Mouse (Mus musculus) hindbrain, postnatal 0 days (tissue): ENCODE data around the gene Gnai3. TPM values are rescaled to one million over a fixed set of nuclear protein-coding genes. Genes with fewer than 3 reads are reported as not detected.

Experiments
- ATAC-seq: fragments of 200-750 bp; cut with Nextera tagmentation; 2 replicates; pipeline ENCODE4 v1.8.0; 2017; ENCODE audit warnings: mild to moderate bottlenecking, moderate TSS enrichment, moderate library complexity
- DNase-seq: peaks from one replicate; pipeline ENCODE4 v3.0.0-alpha.2; 2015; ENCODE audit warnings: low spot score
- H3K27ac ChIP-seq: fragments of 300-500 bp; sonication (generic); 2 replicates; pipeline ENCODE4 v1.5.1; 2014; ENCODE audit warnings: mild to moderate bottlenecking
- H3K27me3 ChIP-seq: fragments of 300-500 bp; sonication (generic); 2 replicates; pipeline ENCODE4 v1.6.1; 2014; ENCODE audit warnings: low read length, mixed read lengths; ENCODE audit not compliant: insufficient read depth
- H3K36me3 ChIP-seq: fragments of 300-500 bp; sonication (generic); 2 replicates; pipeline ENCODE4 v1.6.1; 2014; ENCODE audit warnings: low read length, mixed read lengths; ENCODE audit not compliant: insufficient read depth
- H3K4me1 ChIP-seq: fragments of 300-500 bp; sonication (generic); 2 replicates; pipeline ENCODE4 v1.6.1; 2014; ENCODE audit warnings: antibody characterized with exemption, low read length, mixed read lengths; ENCODE audit not compliant: insufficient read depth
- H3K4me2 ChIP-seq: fragments of 300-500 bp; sonication (generic); 2 replicates; pipeline ENCODE4 v1.6.1; 2014; ENCODE audit warnings: low read depth, mild to moderate bottlenecking, low read length, moderate library complexity, mixed read lengths
- H3K4me3 ChIP-seq: fragments of 300-500 bp; sonication (generic); 2 replicates; pipeline ENCODE4 v1.5.1; 2014; ENCODE audit warnings: low read length
- H3K9ac ChIP-seq: fragments of 300-500 bp; sonication (generic); replicated peaks from 2 replicates; pipeline ENCODE4 v1.6.1; 2014; ENCODE audit warnings: mild to moderate bottlenecking, low read length, moderate library complexity, mixed read lengths
- H3K9me3 ChIP-seq: fragments of 300-500 bp; sonication (generic); 2 replicates; pipeline ENCODE4 v1.6.1; 2016; ENCODE audit warnings: low read length, mixed read lengths
- CTCF ChIP-seq: IDR thresholded peaks from 2 replicates; pipeline ENCODE4 v1.5.1; 2016; ENCODE audit warnings: antibody characterized with exemption, control low read depth, low read depth
- WGBS: fragments of 180-500 bp; shearing (Covaris S2); extraction: QIAGEN DNeasy Blood & Tissue Kit; methylation state at CpG from one replicate; pipeline ENCODE4 v1.1.7; 2014; 5-methylcytosine and 5-hydroxymethylcytosine counted together
- polyA plus RNA-seq: library from polyadenylated mRNA; unstranded; fragments of >200 nt; fragmentation: Nextera tagmentation; extraction: Ambion mirVana; gene quantifications from 2 replicates; pipeline ENCODE4 v1.2.1, GENCODE M21; 2015
- total RNA-seq: library from RNA; depleted of rRNA; stranded (reverse); fragments of >200 nt; gene quantifications from 2 replicates; pipeline ENCODE4 v1.2.3, GENCODE M21; 2014

Gnai3 gene
- total and polyA plus RNA-seq, 2 experiments from 2014 or later = 61.0 to 100 TPM

- peak overlapping the region; percentile 15 for H3K9ac ChIP-seq
- peak overlapping the region; percentile 22 for H3K4me2 ChIP-seq
- 35% methylated on average over 4 of the region's 4 CpGs for WGBS
- no peaks in the 10 kb centered on the region for H3K9me3 ChIP-seq
- peaks cover 29% of the 10 kb centered on the region for H3K4me1 ChIP-seq
- TF ChIP-seq CTCF = no peak
- DNase-seq (no peak), ATAC-seq (no peak)
- no peak overlapping the region for H3K4me3 ChIP-seq
- peak overlapping the region; percentile 56; the same call in 1 of the 2 replicates for H3K27ac ChIP-seq
- no peaks in the 10 kb centered on the region for H3K27me3 ChIP-seq
- peaks cover 21% of the 10 kb centered on the region for H3K36me3 ChIP-seq
Observed at GRCm38 (mm10) chr3:108081681-108082080, 64.3 kb downstream of the Gnai3 start.

- H3K36me3 ChIP-seq = peaks cover 42% of the 10 kb centered on the region
- no peaks in the 10 kb centered on the region for H3K27me3 ChIP-seq
- no peak for DNase-seq
- no peak overlapping the region for H3K27ac ChIP-seq
- WGBS = 89% methylated on average over 9 of the region's 9 CpGs
- H3K9me3 ChIP-seq = no peaks in the 10 kb centered on the region
- ATAC-seq = no peak
- no peak overlapping the region for H3K4me3 ChIP-seq
- no peak overlapping the region for H3K9ac ChIP-seq
- H3K4me1 ChIP-seq = peaks cover 4% of the 10 kb centered on the region; the same call in 1 of the 2 replicates
- H3K4me2 ChIP-seq = no peak overlapping the region
- TF ChIP-seq CTCF = no peak
Observed at GRCm38 (mm10) chr3:108076836-108077235, 69.1 kb downstream of the Gnai3 start.

- 58% methylated on average over 10 of the region's 10 CpGs for WGBS
- Histone ChIP-seq H3K4me2 (no peak overlapping the region), H3K9ac (no peak overlapping the region), H3K36me3 (peaks cover 32% of the 10 kb centered on the region), H3K4me1 (no peaks in the 10 kb centered on the region), H3K27ac (no peak overlapping the region), H3K4me3 (no peak overlapping the region), H3K27me3 (no peaks in the 10 kb centered on the region), H3K9me3 (no peaks in the 10 kb centered on the region)
- ATAC-seq = peak; percentile 63
- peak; percentile 38 for DNase-seq
- TF ChIP-seq CTCF = no peak
Observed at GRCm38 (mm10) chr3:108072983-108073569, 72.9 kb downstream of the Gnai3 start.

- DNase-seq (peak; percentile 46), ATAC-seq (no peak)
- 72% methylated on average over 10 of the region's 10 CpGs for WGBS
- no peak overlapping the region for H3K27ac ChIP-seq
- TF ChIP-seq CTCF = peak; percentile 77
- no peaks in the 10 kb centered on the region for H3K27me3 ChIP-seq
- H3K4me3 ChIP-seq = no peak overlapping the region
- H3K9me3 ChIP-seq = no peaks in the 10 kb centered on the region
- no peak overlapping the region for H3K4me2 ChIP-seq
- no peaks in the 10 kb centered on the region for H3K4me1 ChIP-seq
- no peak overlapping the region for H3K9ac ChIP-seq
- H3K36me3 ChIP-seq = peaks cover 11% of the 10 kb centered on the region
Observed at GRCm38 (mm10) chr3:108070295-108071293, 75.4 kb downstream of the Gnai3 start.

- no peaks in the 10 kb centered on the region for H3K36me3 ChIP-seq
- no peaks in the 10 kb centered on the region for H3K9me3 ChIP-seq
- DNase-seq (no peak), ATAC-seq (no peak)
- H3K4me3 ChIP-seq = no peak overlapping the region
- H3K27me3 ChIP-seq = no peaks in the 10 kb centered on the region
- 78% methylated on average over 13 of the region's 13 CpGs for WGBS
- no peak overlapping the region for H3K9ac ChIP-seq
- no peak for TF ChIP-seq CTCF
- no peak overlapping the region for H3K27ac ChIP-seq
- H3K4me1 ChIP-seq = no peaks in the 10 kb centered on the region
- H3K4me2 ChIP-seq = no peak overlapping the region
Observed at GRCm38 (mm10) chr3:108069231-108069870, 76.6 kb downstream of the Gnai3 start.

- H3K4me3 ChIP-seq = no peak overlapping the region
- no peaks in the 10 kb centered on the region for H3K9me3 ChIP-seq
- ATAC-seq = no peak
- no peak overlapping the region for H3K4me2 ChIP-seq
- H3K4me1 ChIP-seq = no peaks in the 10 kb centered on the region
- no peak for DNase-seq
- no peak for TF ChIP-seq CTCF
- H3K36me3 ChIP-seq = no peaks in the 10 kb centered on the region
- no peaks in the 10 kb centered on the region for H3K27me3 ChIP-seq
- WGBS = 45% methylated on average over 1 of the region's 1 CpGs
- no peak overlapping the region for H3K27ac ChIP-seq
- H3K9ac ChIP-seq = no peak overlapping the region
Observed at GRCm38 (mm10) chr3:108068826-108069225, 77.1 kb downstream of the Gnai3 start.
